Mouse (Mus musculus): ENCODE results near the gene Rtkn.
"Not testable (repeated sequence)": the region's sequence is repeated elsewhere in the genome, so short reads cannot be mapped to it uniquely, and the experiment has no call there.

DNA sequence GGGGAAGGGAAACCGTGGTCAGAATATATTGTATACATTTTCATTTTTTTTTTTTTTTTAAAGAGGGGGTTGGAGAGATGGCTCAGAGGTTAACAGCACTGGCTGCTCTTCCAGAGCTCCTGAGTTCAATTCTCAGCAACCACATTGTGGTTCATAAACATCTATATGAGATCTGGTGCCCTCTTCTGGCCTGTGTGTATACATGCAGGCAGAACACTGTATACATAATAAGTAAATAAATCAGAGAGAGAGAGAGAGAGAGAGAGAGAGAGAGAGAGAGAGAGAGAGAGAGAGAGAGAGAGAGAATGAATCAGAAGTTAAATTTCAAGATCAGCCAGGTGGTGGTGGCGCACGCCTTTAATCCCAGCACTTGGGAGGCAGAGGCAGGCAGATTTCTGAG, 24.2 kb downstream of the Rtkn start:
- TF ChIP-seq FLI1 (IDR thresholded peaks at IDR 0.05; ENCODE audit: low read length); GATA1 (IDR thresholded peaks at IDR 0.05; ENCODE audit: borderline replicate concordance, low read length): not testable (repeated sequence)

Measured in megakaryocyte, embryonic 14.5 days (primary cell).